Mouse (Mus musculus): ENCODE measurements around the gene Srsy. TPM values are rescaled to one million over a fixed set of nuclear protein-coding genes. Genes with fewer than 3 reads are reported as not detected.
"Not testable (repeated sequence)": the region's sequence is repeated elsewhere in the genome, so short reads cannot be mapped to it uniquely, and the experiment has no call there.

The Srsy gene
- polyA plus RNA-seq (2015; fragmentation: Nextera tagmentation; extraction: Ambion mirVana), result not detected in 2 replicates

DNA sequence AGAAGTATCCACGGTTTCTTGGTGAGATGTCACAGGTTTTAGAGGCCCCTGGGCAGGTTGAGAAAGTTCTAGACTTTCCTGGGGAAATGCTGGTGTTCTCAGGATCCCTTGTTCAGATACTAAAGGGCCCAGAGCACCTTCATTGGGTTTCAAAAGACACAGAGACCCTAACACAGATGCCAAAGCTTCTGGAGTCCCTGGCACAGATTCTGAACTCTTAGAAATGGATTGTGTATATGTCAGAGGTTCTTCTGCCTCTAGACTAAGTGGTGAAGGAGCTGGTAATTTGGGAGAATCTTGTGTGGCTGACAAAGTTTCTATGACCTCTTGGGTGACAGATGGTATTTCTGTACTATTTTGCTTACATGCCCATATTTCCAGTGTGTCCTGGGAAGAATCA lies at the start of gene Srsy:
TSS of gene Srsy (minus strand) at position 101 of the 400 bp plus-strand sequence.
- not testable (repeated sequence) for H3K4me1 ChIP-seq (ENCODE audit: control insufficient read depth, insufficient read depth, low read length); ATAC-seq (replicated peaks; ENCODE audit: extremely low read depth, insufficient read depth, low FRiP score); H3K9me3 ChIP-seq (replicated peaks; ENCODE audit: control insufficient read depth, low read length); H3K4me3 ChIP-seq (ENCODE audit: low read length); H3K9ac ChIP-seq (ENCODE audit: low read length); H3K27ac ChIP-seq (ENCODE audit: low read length); H3K4me2 ChIP-seq (ENCODE audit: low read depth, low read length); H3K36me3 ChIP-seq (ENCODE audit: control insufficient read depth, insufficient read depth); H3K27me3 ChIP-seq (ENCODE audit: control insufficient read depth, insufficient read depth, low read length)
- no CpG with 5 or more reads among the region's 1 CpGs for WGBS

Other genes starting within 250 kb of the Srsy start
- not detected in 2 replicates for gene Gm21904, start 91.1 kb downstream of the Srsy start, polyA plus RNA-seq (2015; fragmentation: Nextera tagmentation; extraction: Ambion mirVana)
- not detected in 2 replicates for gene Gm20772, start 62.6 kb downstream of the Srsy start, polyA plus RNA-seq (2015; fragmentation: Nextera tagmentation; extraction: Ambion mirVana)
- gene Gm20831, start 62.6 kb downstream of the Srsy start, polyA plus RNA-seq (2015; fragmentation: Nextera tagmentation; extraction: Ambion mirVana), result not detected in 2 replicates
- gene Gm21764, start 124.5 kb upstream of the Srsy start, polyA plus RNA-seq (2015; fragmentation: Nextera tagmentation; extraction: Ambion mirVana), result not detected in 2 replicates
- not detected in 2 replicates for gene Ssty1, start 151.8 kb upstream of the Srsy start, polyA plus RNA-seq (2015; fragmentation: Nextera tagmentation; extraction: Ambion mirVana)